Mouse (Mus musculus) testis, adult 2 months (tissue): Measurements from ENCODE around the gene Tprg. TPM values are rescaled to one million over a fixed set of nuclear protein-coding genes. Genes with fewer than 3 reads are reported as not detected.

Experiments
- H3K27ac ChIP-seq: fragments of 200-500 bp; 2 replicates; pipeline ENCODE4 v1.5.1; 2012; ENCODE audit warnings: low read depth, low read length; ENCODE audit not compliant: control insufficient read depth, insufficient read depth
- H3K27me3 ChIP-seq: fragments of 200-500 bp; 2 replicates; pipeline ENCODE4 v1.6.1; 2012; ENCODE audit warnings: mild to moderate bottlenecking, low read length, moderate library complexity; ENCODE audit not compliant: control insufficient read depth, insufficient read depth
- H3K36me3 ChIP-seq: fragments of 200-500 bp; 2 replicates; pipeline ENCODE4 v1.6.1; 2012; ENCODE audit warnings: mild to moderate bottlenecking, low read length; ENCODE audit not compliant: control insufficient read depth, insufficient read depth
- H3K4me1 ChIP-seq: fragments of 200-500 bp; 2 replicates; pipeline ENCODE4 v1.6.1; 2012; ENCODE audit warnings: low read length; ENCODE audit not compliant: control insufficient read depth, insufficient read depth
- H3K4me3 ChIP-seq: fragments of 200-500 bp; 2 replicates; pipeline ENCODE4 v1.5.1; 2012; ENCODE audit warnings: low read depth, mild to moderate bottlenecking, low read length, moderate library complexity, mixed read lengths; ENCODE audit not compliant: control insufficient read depth
- CTCF ChIP-seq: fragments of 200-500 bp; IDR thresholded peaks from 2 replicates; pipeline ENCODE4 v1.5.1; 2012; ENCODE audit warnings: low read depth, mild to moderate bottlenecking, inconsistent platforms, low read length, moderate library complexity; ENCODE audit not compliant: control insufficient read depth, insufficient read depth, insufficient replicate concordance
- POLR2A ChIP-seq: fragments of 200-500 bp; IDR thresholded peaks from 2 replicates; pipeline ENCODE4 v1.6.1; 2012; ENCODE audit warnings: low read depth, mild to moderate bottlenecking, inconsistent platforms, low read length, moderate library complexity; ENCODE audit not compliant: control insufficient read depth
- polyA plus RNA-seq: library from polyadenylated mRNA; depleted of rRNA; stranded (reverse); fragments of >200 nt; gene quantifications from 2 replicates; pipeline ENCODE4 v1.2.3, GENCODE M21; 2012

The Tprg gene
- polyA plus RNA-seq, 1 experiment = not detected

- Histone ChIP-seq H3K27me3 (no peaks in the 10 kb centered on the region), H3K4me3 (no peak overlapping the region), H3K36me3 (no peaks in the 10 kb centered on the region), H3K27ac (no peak overlapping the region), H3K4me1 (no peaks in the 10 kb centered on the region)
- TF ChIP-seq POLR2A = no peak
- no peak for TF ChIP-seq CTCF
Measured at GRCm38 (mm10) chr16:25335058-25335703, 48.6 kb downstream of the Tprg start.

DNA sequence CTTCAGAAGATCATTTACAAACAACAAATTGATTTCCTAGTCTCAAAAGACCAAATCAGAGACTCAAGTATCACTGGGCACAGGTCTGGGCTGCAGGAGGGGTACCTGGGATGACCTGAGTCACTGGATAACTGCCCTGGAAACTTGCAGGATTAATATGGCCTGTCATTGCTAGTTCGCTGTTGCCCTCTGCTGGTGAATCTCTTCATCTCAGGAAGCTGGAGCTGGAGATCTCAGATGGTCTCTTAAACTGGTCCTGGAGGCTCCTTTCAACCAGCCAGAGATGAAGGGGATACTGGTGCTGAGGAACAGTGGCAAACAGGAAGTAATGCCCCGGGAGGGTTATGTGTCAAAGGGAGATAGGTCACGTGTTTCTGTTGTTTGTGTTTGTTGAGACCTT lies 63.0 kb downstream of the Tprg start:
- peak; percentile 2; the same call in 1 of the 2 replicates for TF ChIP-seq CTCF
- no peak for TF ChIP-seq POLR2A
- H3K27me3 ChIP-seq = no peaks in the 10 kb centered on the region
- H3K27ac ChIP-seq = no peak overlapping the region

DNA sequence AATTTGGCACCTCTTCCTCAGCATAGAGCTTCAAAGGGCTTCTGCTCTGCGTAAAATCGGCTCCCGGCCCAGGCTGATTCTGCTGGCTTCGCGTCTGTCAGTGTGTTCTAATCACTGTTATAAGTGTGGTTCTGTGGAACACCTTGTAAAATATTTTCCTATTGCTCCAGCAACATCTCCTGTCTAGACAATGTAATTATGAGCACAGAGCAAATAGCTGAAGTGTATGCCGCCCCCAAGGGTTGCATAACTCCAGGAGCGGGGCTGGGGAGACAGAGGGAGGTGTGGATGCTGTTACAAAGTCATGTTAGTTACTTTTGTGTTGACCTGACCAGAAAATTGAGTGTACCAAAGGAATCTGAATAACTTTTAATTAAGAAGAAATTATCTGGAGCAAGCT lies 81.2 kb downstream of the Tprg start:
- no peak overlapping the region for H3K4me3 ChIP-seq
- H3K27me3 ChIP-seq = no peaks in the 10 kb centered on the region
- H3K27ac ChIP-seq = no peak overlapping the region
- H3K4me1 ChIP-seq = no peaks in the 10 kb centered on the region
- TF ChIP-seq POLR2A (no peak), CTCF (no peak)
- no peaks in the 10 kb centered on the region for H3K36me3 ChIP-seq

More for the DNA sequence above, 63.0 kb downstream of the Tprg start:
- Histone ChIP-seq H3K4me3 (no peak overlapping the region), H3K36me3 (no peaks in the 10 kb centered on the region), H3K4me1 (no peaks in the 10 kb centered on the region)

- no peaks in the 10 kb centered on the region for H3K36me3 ChIP-seq
- H3K27ac ChIP-seq = no peak overlapping the region
Measured at GRCm38 (mm10) chr16:25369984-25370412, 83.4 kb downstream of the Tprg start.

DNA sequence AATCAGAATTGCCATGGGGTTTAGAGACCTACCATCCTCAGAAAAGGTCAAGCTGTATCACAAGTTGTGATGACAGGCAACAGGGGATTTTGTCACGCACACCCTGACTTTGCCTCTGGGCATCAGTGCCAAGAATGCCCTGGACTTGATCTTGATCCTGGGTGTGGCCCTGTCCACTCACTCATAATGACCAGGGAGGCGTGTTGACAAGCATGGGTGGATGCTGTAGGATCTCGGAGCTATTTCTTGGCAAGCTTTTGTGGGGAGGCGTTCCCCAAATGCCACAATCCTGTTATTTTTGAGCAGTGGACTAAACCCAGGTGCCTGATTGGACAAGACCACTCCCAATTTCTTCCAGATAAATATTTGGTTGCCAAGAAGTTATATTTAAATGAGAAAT lies 87.5 kb downstream of the Tprg start:
- TF ChIP-seq CTCF (no peak), POLR2A (no peak)
- Histone ChIP-seq H3K4me3 (no peak overlapping the region), H3K27me3 (no peaks in the 10 kb centered on the region), H3K36me3 (no peaks in the 10 kb centered on the region), H3K4me1 (peaks cover 5% of the 10 kb centered on the region; the same call in 1 of the 2 replicates), H3K27ac (no peak overlapping the region)

More at GRCm38 (mm10) chr16:25369984-25370412, 83.4 kb downstream of the Tprg start:
- Histone ChIP-seq H3K4me1 (no peaks in the 10 kb centered on the region), H3K27me3 (no peaks in the 10 kb centered on the region), H3K4me3 (no peak overlapping the region)
- no peak for TF ChIP-seq CTCF
- no peak for TF ChIP-seq POLR2A

- H3K36me3 ChIP-seq = no peaks in the 10 kb centered on the region
- H3K27me3 ChIP-seq = no peaks in the 10 kb centered on the region
- H3K4me3 ChIP-seq = no peak overlapping the region
- no peak for TF ChIP-seq POLR2A
- peak; percentile 28; the same call in 1 of the 2 replicates for TF ChIP-seq CTCF
- peaks cover 5% of the 10 kb centered on the region; the same call in 1 of the 2 replicates for H3K4me1 ChIP-seq
- no peak overlapping the region for H3K27ac ChIP-seq
Measured at GRCm38 (mm10) chr16:25374775-25375174, 88.2 kb downstream of the Tprg start.

- Histone ChIP-seq H3K4me1 (peaks cover 5% of the 10 kb centered on the region; the same call in 1 of the 2 replicates), H3K27me3 (no peaks in the 10 kb centered on the region), H3K4me3 (no peak overlapping the region), H3K27ac (no peak overlapping the region), H3K36me3 (no peaks in the 10 kb centered on the region)
- no peak for TF ChIP-seq POLR2A
- peak; percentile 75; the same call in 1 of the 2 replicates for TF ChIP-seq CTCF
Measured at GRCm38 (mm10) chr16:25376720-25377373, 90.2 kb downstream of the Tprg start.

- no peaks in the 10 kb centered on the region for H3K36me3 ChIP-seq
- H3K27ac ChIP-seq = no peak overlapping the region
- H3K4me1 ChIP-seq = peaks cover 5% of the 10 kb centered on the region; the same call in 1 of the 2 replicates
- H3K27me3 ChIP-seq = no peaks in the 10 kb centered on the region
- TF ChIP-seq POLR2A (no peak), CTCF (no peak)
- no peak overlapping the region for H3K4me3 ChIP-seq
Measured at GRCm38 (mm10) chr16:25377695-25378094, 91.1 kb downstream of the Tprg start.
